Mouse (Mus musculus) cerebellum, adult (tissue): ENCODE data around the gene Olfr875.
"Not testable (repeated sequence)": the region's sequence is repeated elsewhere in the genome, so short reads cannot be mapped to it uniquely, and the experiment has no call there.

Experiments
- ATAC-seq: cut with Nextera tagmentation; 2 replicates; pipeline ENCODE4 v1.9.2; 2017; ENCODE audit warnings: mild to moderate bottlenecking, moderate library complexity, mixed read lengths; ENCODE audit not compliant: insufficient number of reproducible peaks, low FRiP score, low TSS enrichment

Gene Olfr875

GRCm38 (mm10) chr9:37771759-37772158, at the start of gene Olfr875:
TSS of gene Olfr875 (plus strand) at chr9:37771857.
- ATAC-seq = no peak

- ATAC-seq = no peak
These were observed 37.3 kb upstream of the Olfr875 start for GRCm38 (mm10) chr9:37734310-37734709.

GRCm38 (mm10) chr9:37744806-37745205, 26.9 kb upstream of the Olfr875 start, which contains the start of gene Olfr874:
TSS of gene Olfr874 (plus strand) at chr9:37745106.
- ATAC-seq = no peak

GRCm38 (mm10) chr9:37750319-37751075, 21.2 kb upstream of the Olfr875 start:
- ATAC-seq = no peak

GRCm38 (mm10) chr9:37751467-37751866, 20.2 kb upstream of the Olfr875 start:
- no peak for ATAC-seq

GRCm38 (mm10) chr9:37752006-37752405, 19.7 kb upstream of the Olfr875 start:
- ATAC-seq = no peak

GRCm38 (mm10) chr9:37761728-37762127, 9.9 kb upstream of the Olfr875 start:
- ATAC-seq = no peak

GRCm38 (mm10) chr9:37762541-37762940, 9.1 kb upstream of the Olfr875 start:
- ATAC-seq = no peak

GRCm38 (mm10) chr9:37770661-37771060, 996 bp upstream of the Olfr875 start:
- no peak for ATAC-seq

- ATAC-seq = no peak
These were observed 11.2 kb downstream of the Olfr875 start for GRCm38 (mm10) chr9:37782766-37783260.

GRCm38 (mm10) chr9:37783394-37784387, 12.0 kb downstream of the Olfr875 start:
- not testable (repeated sequence) for ATAC-seq

- ATAC-seq = no peak
These were observed 14.8 kb downstream of the Olfr875 start for GRCm38 (mm10) chr9:37786411-37786810.

- ATAC-seq = no peak
These were observed 30.4 kb downstream of the Olfr875 start for GRCm38 (mm10) chr9:37802055-37802454.

GRCm38 (mm10) chr9:37802731-37803130, 31.1 kb downstream of the Olfr875 start, which contains the start of gene Olfr876:
TSS of gene Olfr876 (plus strand) at chr9:37803031.
- ATAC-seq = no peak

GRCm38 (mm10) chr9:37807235-37807634, 35.6 kb downstream of the Olfr875 start:
- ATAC-seq = no peak

- ATAC-seq = no peak
These were observed 36.8 kb downstream of the Olfr875 start for GRCm38 (mm10) chr9:37808456-37808855.

GRCm38 (mm10) chr9:37808976-37809375, 37.3 kb downstream of the Olfr875 start:
- no peak for ATAC-seq

GRCm38 (mm10) chr9:37814696-37815095, 43.0 kb downstream of the Olfr875 start:
- no peak for ATAC-seq
